Mouse (Mus musculus) central nervous system, embryonic 11.5 days (tissue): ENCODE data around the gene Epc2. TPM values are rescaled to one million over a fixed set of nuclear protein-coding genes. Genes with fewer than 3 reads are reported as not detected.

ENCODE experiments used
- polyA plus RNA-seq: library from polyadenylated mRNA; depleted of rRNA; stranded (reverse); fragments of >200 nt; gene quantifications from 2 replicates; pipeline ENCODE4 v1.2.3, GENCODE M21; 2012; rRNA removed

Gene Epc2
- 16.2 and 26.6 TPM in 2 replicates for polyA plus RNA-seq

GRCm38 (mm10) chr2:49450931-49451636, at the start of gene Epc2:
Gene Epc2 (plus strand): TSS chr2:49451486.

Other genes starting within 250 kb of the Epc2 start
- 73.8 and 143 TPM in 2 replicates for gene Kif5c, start 167.8 kb downstream of the Epc2 start, polyA plus RNA-seq